ENCODE assay signal across 11 mouse cellular contexts in genomic region chr6:101374186-101374585, GRCm38 (mm10). TPM values are rescaled to one million over a fixed set of nuclear protein-coding genes. Genes with fewer than 3 reads are reported as not detected.
A peak's percentile ranks its signal among the peaks of the same experiment; 100 is the strongest.
DNase-seq lines count a peak whose midpoint lies in the region; ATAC-seq and TF ChIP-seq lines count a peak whose summit lies in the region.
"Had no signal": no experiment of that assay in that cellular context is flagged by ENCODE, and none has a peak within 500 bp of the region (broad histone marks: within the 10 kb centered on the region; RNA-seq: fewer than 3 reads in every experiment).

No protein-coding gene starts in this region.

- TF ChIP-seq POLR2A in myocyte (IDR thresholded peaks at IDR 0.05; ENCODE audit: insufficient read length, low read depth) = no peak
- no peak for TF ChIP-seq POLR2A in thymus, adult 2 months (IDR thresholded peaks at IDR 0.05; ENCODE audit: control insufficient read depth, extremely low read depth, insufficient read depth, low read length, poor library complexity)

- ATAC-seq in embryonic facial prominence, embryonic 15.5 days (ENCODE audit: insufficient number of reproducible peaks, low FRiP score, low TSS enrichment, low read depth) = no peak
- ATAC-seq in intestine, embryonic 16.5 days = no peak
- ATAC-seq in granulocyte monocyte progenitor cell, adult 5-6 weeks (replicated peaks; ENCODE audit: poor library complexity, severe bottlenecking) = no peak

- TF ChIP-seq CTCF in left cerebral cortex, adult 2 months (IDR thresholded peaks at IDR 0.05) = no peak
- no peak for TF ChIP-seq CTCF in thymus, adult 2 months (IDR thresholded peaks at IDR 0.05; ENCODE audit: borderline replicate concordance, control insufficient read depth, extremely low read depth, insufficient read depth, low read length, poor library complexity)

- no peak for DNase-seq in left cerebral cortex, adult 2 months (ENCODE audit: extremely low spot score in 1 of 2, low spot score in 2 of 2)
- DNase-seq in left cerebral cortex, adult 8-10 months (ENCODE audit: low spot score in 2 of 2) = no peak
- no peak for DNase-seq in right cerebral cortex, adult 2 months (ENCODE audit: low spot score in 2 of 2)
- no peak for DNase-seq in thymus, adult 2 months
- DNase-seq: left cerebral cortex, postnatal 4 days had no signal

- intact Hi-C loops in left cerebral cortex, adult 2 months (cut with DNase I) = loop anchor here (10.0 kb wide), 1 partner anchor 99 kb away; no protein-coding TSS in a partner anchor

- no peak overlapping the region for H3K9ac ChIP-seq in embryonic facial prominence, embryonic 15.5 days
- 0 out of 2 replicates have a peak overlapping the region, but pooled peaks have one; percentile 37 for H3K9ac ChIP-seq in intestine, embryonic 16.5 days (ENCODE audit: low read depth, low read length)

- no peaks in the 10 kb centered on the region for H3K27me3 ChIP-seq in embryonic facial prominence, embryonic 15.5 days
- no peaks in the 10 kb centered on the region for H3K27me3 ChIP-seq in intestine, embryonic 16.5 days (replicated peaks; ENCODE audit: control insufficient read depth, insufficient read depth, low read length)
- no peaks in the 10 kb centered on the region for H3K27me3 ChIP-seq in myocyte (ENCODE audit: control insufficient read depth, insufficient read depth, insufficient read length)
- H3K27me3 ChIP-seq in thymus, adult 2 months (ENCODE audit: control insufficient read depth, insufficient read depth, low read length) = no peaks in the 10 kb centered on the region

- peak overlapping the region; percentile 41; the same call in 1 of the 2 replicates for H3K4me3 ChIP-seq in left cerebral cortex, adult 2 months
- H3K4me3 ChIP-seq in embryonic facial prominence, embryonic 15.5 days (replicated peaks) = peak overlapping the region; percentile 41
- H3K4me3 ChIP-seq in intestine, embryonic 16.5 days (ENCODE audit: low read length) = peak overlapping the region; percentile 47
- H3K4me3 ChIP-seq in myocyte = no peak overlapping the region
- no peak overlapping the region for H3K4me3 ChIP-seq in thymus, adult 2 months (ENCODE audit: control insufficient read depth, insufficient read depth, low read length)

- peaks cover 61% of the 10 kb centered on the region for H3K79me2 ChIP-seq in myocyte (ENCODE audit: control insufficient read depth, insufficient read depth)

- H3K27ac ChIP-seq in left cerebral cortex, adult 2 months = peak overlapping the region; percentile 68; the same call in 1 of the 2 replicates
- peak overlapping the region; percentile 81 for H3K27ac ChIP-seq in embryonic facial prominence, embryonic 15.5 days (replicated peaks)
- peak overlapping the region; percentile 90 for H3K27ac ChIP-seq in intestine, embryonic 16.5 days (ENCODE audit: low read length)
- no peak overlapping the region for H3K27ac ChIP-seq in thymus, adult 2 months (ENCODE audit: control insufficient read depth, insufficient read depth, low read length)

- H3ac ChIP-seq in myocyte (ENCODE audit: control insufficient read depth, insufficient read length) = no peak overlapping the region

- no peaks in the 10 kb centered on the region for H3K9me3 ChIP-seq in embryonic facial prominence, embryonic 15.5 days (replicated peaks)
- H3K9me3 ChIP-seq in intestine, embryonic 16.5 days (ENCODE audit: control insufficient read depth, low read length) = no peaks in the 10 kb centered on the region

- H3K36me3 ChIP-seq in embryonic facial prominence, embryonic 15.5 days = no peaks in the 10 kb centered on the region
- no peaks in the 10 kb centered on the region for H3K36me3 ChIP-seq in intestine, embryonic 16.5 days (ENCODE audit: control insufficient read depth, insufficient read depth, low read length)
- H3K36me3 ChIP-seq in myocyte (ENCODE audit: control insufficient read depth, insufficient read depth) = peaks cover 3% of the 10 kb centered on the region
- H3K36me3 ChIP-seq in thymus, adult 2 months (ENCODE audit: control insufficient read depth, insufficient read depth, low read length) = no peaks in the 10 kb centered on the region

- 75% methylated on average over 1 of the region's 1 CpGs for WGBS in embryonic facial prominence, embryonic 15.5 days
- WGBS in intestine, embryonic 16.5 days = 27% methylated on average over 1 of the region's 1 CpGs
- WGBS in thymus, adult 2 months = 84% methylated on average over 1 of the region's 1 CpGs

- H3K4me1 ChIP-seq in embryonic facial prominence, embryonic 15.5 days = peaks cover 59% of the 10 kb centered on the region
- H3K4me1 ChIP-seq in intestine, embryonic 16.5 days (ENCODE audit: control insufficient read depth, insufficient read depth, low read length) = peaks cover 38% of the 10 kb centered on the region
- H3K4me1 ChIP-seq in thymus, adult 2 months (replicated peaks; ENCODE audit: control insufficient read depth, insufficient read depth, low read length) = no peaks in the 10 kb centered on the region

- H3K4me2 ChIP-seq in embryonic facial prominence, embryonic 15.5 days (replicated peaks) = peak overlapping the region; percentile 64
- peak overlapping the region; percentile 92 for H3K4me2 ChIP-seq in intestine, embryonic 16.5 days (ENCODE audit: low read depth, low read length)
- H3K4me2 ChIP-seq in myocyte (ENCODE audit: low read depth) = peak overlapping the region; percentile 72

TF ChIP-seq in myocyte, 11 proteins besides CTCF, POLR2A, EP300 and RAD21:
- TF ChIP-seq USF1 (IDR thresholded peaks at IDR 0.05; ENCODE audit: low read depth) (no peak), REST (IDR thresholded peaks at IDR 0.05; ENCODE audit: insufficient read depth, insufficient read length) (no peak), POLR2AphosphoS2 (IDR thresholded peaks at IDR 0.05; ENCODE audit: insufficient read length, low read depth) (no peak), SRF (IDR thresholded peaks at IDR 0.05; ENCODE audit: control insufficient read depth, insufficient read length, low read depth) (no peak), E2F4 (IDR thresholded peaks at IDR 0.05; ENCODE audit: insufficient read depth) (no peak), MYOG (IDR thresholded peaks at IDR 0.05; ENCODE audit: control insufficient read depth in 1 of 3, insufficient read depth in 1 of 3, insufficient read length in 2 of 3, low read depth in 2 of 3) (no peak), MYOD1 (IDR thresholded peaks at IDR 0.05; ENCODE audit: control insufficient read depth in 1 of 3, insufficient read length in 2 of 3, low read depth in 2 of 3) (no peak), MAX (IDR thresholded peaks at IDR 0.05; ENCODE audit: low read depth) (no peak), TCF12 (IDR thresholded peaks at IDR 0.05; ENCODE audit: insufficient read depth, poor library complexity, severe bottlenecking) (no peak), TCF3 (IDR thresholded peaks at IDR 0.05; ENCODE audit: insufficient read length, low read depth) (no peak), CEBPB (IDR thresholded peaks at IDR 0.05; ENCODE audit: insufficient read depth, poor library complexity, severe bottlenecking) (no peak)

RNA-seq across cellular contexts. Expression of gene Pdzrn3, which starts 3.5 kb away (rescaled TPM):
- 10 to 100 TPM; 47.9 to 50.8 TPM for total RNA-seq in left cerebral cortex, adult 2 months (2021)
- total RNA-seq in left cerebral cortex, adult 8-10 months (2022) = 10 to 100 TPM; 29.9 to 34.4 (median 32.5) TPM
- 17.0 and 18.5 TPM in 2 replicates for polyA plus RNA-seq in embryonic facial prominence, embryonic 15.5 days (2015; fragmentation: Nextera tagmentation; extraction: Ambion mirVana)
- polyA plus RNA-seq in intestine, embryonic 16.5 days (2015; fragmentation: Nextera tagmentation; extraction: Ambion mirVana) = 6.3 and 6.5 TPM in 2 replicates
- polyA plus RNA-seq in myocyte (2012; fragmentation: generic; extraction: Trizol) = 13.8 TPM
- total RNA-seq in granulocyte monocyte progenitor cell, adult 5-6 weeks (2014; fragmentation: Nextera tagmentation) = not detected in 2 replicates
- total RNA-seq in granulocyte monocyte progenitor cell, adult 5-6 weeks (2017) = not detected in 2 replicates
- 1.8 and 2.8 TPM in 2 replicates for polyA plus RNA-seq in thymus, adult 2 months (2012; rRNA removed)
- total RNA-seq: common myeloid progenitor, adult 5-6 weeks; neutrophil, adult 5-6 weeks had no signal

Comparison
In these comparisons a context has a peak if more than half of its experiments do, and no peak if none do; other contexts are left out.
1. H3K4me3 ChIP-seq: peak in left cerebral cortex, adult 2 months (single experiment), embryonic facial prominence, embryonic 15.5 days (single experiment) and intestine, embryonic 16.5 days (single experiment); none in myocyte (single experiment) and thymus, adult 2 months (single experiment).
2. Peak in every context shown above with its lines, with median percentiles within 50 percentile points of each other: H3K4me2 ChIP-seq.